Mouse (Mus musculus) ES-Bruce4 (cell line): ENCODE data around the gene Lrmda.

Experiments used
- CTCF ChIP-seq: IDR thresholded peaks from one replicate; pipeline ENCODE4 v1.8.1; 2011; ENCODE audit warnings: low read depth, low read length
- EP300 ChIP-seq: IDR thresholded peaks from 2 replicates; pipeline ENCODE4 v1.6.1; 2011; ENCODE audit warnings: low read depth, low read length; ENCODE audit not compliant: insufficient read depth
- POLR2A ChIP-seq: IDR thresholded peaks from one replicate; pipeline ENCODE4 v1.8.1; 2011; ENCODE audit warnings: low read length; ENCODE audit not compliant: insufficient read depth

- TF ChIP-seq CTCF (no peak), EP300 (no peak), POLR2A (no peak)
Observed at GRCm38 (mm10) chr14:23041002-23041401, 1021.5 kb downstream of the Lrmda start.
